Mouse (Mus musculus): Measurements from ENCODE around the gene Isg20. TPM values are rescaled to one million over a fixed set of nuclear protein-coding genes. Genes with fewer than 3 reads are reported as not detected.

The Isg20 gene
- polyA plus RNA-seq, 1 experiment from 2014 or later = 0.55 TPM

GRCm38 (mm10) chr7:78913649-78914544 is 673 bp downstream of the Isg20 start:
- H3K4me2 ChIP-seq (replicated peaks) = no peak overlapping the region
- no peaks in the 10 kb centered on the region; the same call in 1 of the 2 replicates for H3K36me3 ChIP-seq (replicated peaks; ENCODE audit: control insufficient read depth, insufficient read depth)
- no peak overlapping the region for H3K27ac ChIP-seq
- WGBS = 80% methylated on average over 19 of the region's 19 CpGs
- H3K4me3 ChIP-seq (replicated peaks; ENCODE audit: low read length) = no peak overlapping the region
- no peaks in the 10 kb centered on the region for H3K27me3 ChIP-seq (ENCODE audit: control insufficient read depth, insufficient read depth, low read length)
- no peaks in the 10 kb centered on the region for H3K9me3 ChIP-seq (ENCODE audit: control insufficient read depth, low read length)
- peak; percentile 33; the same call in 1 of the 2 replicates for ATAC-seq (ENCODE audit: low FRiP score)
- no peak overlapping the region for H3K9ac ChIP-seq
- no peak for DNase-seq (ENCODE audit: low spot score)
- H3K4me1 ChIP-seq (replicated peaks; ENCODE audit: control insufficient read depth, insufficient read depth, low read length) = no peaks in the 10 kb centered on the region

GRCm38 (mm10) chr7:78914545-78914845 is 1.3 kb downstream of the Isg20 start:
- H3K4me1 ChIP-seq (replicated peaks; ENCODE audit: control insufficient read depth, insufficient read depth, low read length) = no peaks in the 10 kb centered on the region
- no peak overlapping the region for H3K9ac ChIP-seq
- no peak overlapping the region for H3K4me3 ChIP-seq (replicated peaks; ENCODE audit: low read length)
- no peak overlapping the region for H3K4me2 ChIP-seq (replicated peaks)
- no peak overlapping the region for H3K27ac ChIP-seq
- no peaks in the 10 kb centered on the region for H3K9me3 ChIP-seq (ENCODE audit: control insufficient read depth, low read length)
- 80% methylated on average over 3 of the region's 3 CpGs for WGBS
- DNase-seq (ENCODE audit: low spot score) (no peak), ATAC-seq (ENCODE audit: low FRiP score) (no peak)
- no peaks in the 10 kb centered on the region for H3K27me3 ChIP-seq (ENCODE audit: control insufficient read depth, insufficient read depth, low read length)
- H3K36me3 ChIP-seq (replicated peaks; ENCODE audit: control insufficient read depth, insufficient read depth) = no peaks in the 10 kb centered on the region; the same call in 1 of the 2 replicates

GRCm38 (mm10) chr7:78914896-78915510 is 1.8 kb downstream of the Isg20 start:
- Histone ChIP-seq H3K27me3 (ENCODE audit: control insufficient read depth, insufficient read depth, low read length) (no peaks in the 10 kb centered on the region), H3K36me3 (replicated peaks; ENCODE audit: control insufficient read depth, insufficient read depth) (no peaks in the 10 kb centered on the region), H3K27ac (no peak overlapping the region), H3K4me2 (replicated peaks) (no peak overlapping the region), H3K9ac (no peak overlapping the region), H3K9me3 (ENCODE audit: control insufficient read depth, low read length) (no peaks in the 10 kb centered on the region), H3K4me3 (replicated peaks; ENCODE audit: low read length) (no peak overlapping the region), H3K4me1 (replicated peaks; ENCODE audit: control insufficient read depth, insufficient read depth, low read length) (no peaks in the 10 kb centered on the region)
- 85% methylated on average over 11 of the region's 11 CpGs for WGBS
- no peak for DNase-seq (ENCODE audit: low spot score)
- ATAC-seq (ENCODE audit: low FRiP score) = no peak

- no peak overlapping the region for H3K4me2 ChIP-seq (replicated peaks)
- 64% methylated on average over 4 of the region's 4 CpGs for WGBS
- no peaks in the 10 kb centered on the region for H3K36me3 ChIP-seq (replicated peaks; ENCODE audit: control insufficient read depth, insufficient read depth)
- no peaks in the 10 kb centered on the region for H3K27me3 ChIP-seq (ENCODE audit: control insufficient read depth, insufficient read depth, low read length)
- H3K4me3 ChIP-seq (replicated peaks; ENCODE audit: low read length) = no peak overlapping the region
- H3K4me1 ChIP-seq (replicated peaks; ENCODE audit: control insufficient read depth, insufficient read depth, low read length) = no peaks in the 10 kb centered on the region
- H3K27ac ChIP-seq = no peak overlapping the region
- DNase-seq (ENCODE audit: low spot score) = no peak
- ATAC-seq (ENCODE audit: low FRiP score) = no peak
- no peak overlapping the region for H3K9ac ChIP-seq
- H3K9me3 ChIP-seq (ENCODE audit: control insufficient read depth, low read length) = no peaks in the 10 kb centered on the region
Observed at GRCm38 (mm10) chr7:78918686-78919085, 5.5 kb downstream of the Isg20 start.

- no peak overlapping the region for H3K4me3 ChIP-seq (replicated peaks; ENCODE audit: low read length)
- ATAC-seq (ENCODE audit: low FRiP score) (no peak), DNase-seq (ENCODE audit: low spot score) (no peak)
- H3K36me3 ChIP-seq (replicated peaks; ENCODE audit: control insufficient read depth, insufficient read depth) = no peaks in the 10 kb centered on the region
- no peaks in the 10 kb centered on the region for H3K4me1 ChIP-seq (replicated peaks; ENCODE audit: control insufficient read depth, insufficient read depth, low read length)
- no peak overlapping the region for H3K4me2 ChIP-seq (replicated peaks)
- H3K9me3 ChIP-seq (ENCODE audit: control insufficient read depth, low read length) = no peaks in the 10 kb centered on the region
- no peaks in the 10 kb centered on the region for H3K27me3 ChIP-seq (ENCODE audit: control insufficient read depth, insufficient read depth, low read length)
- no peak overlapping the region for H3K27ac ChIP-seq
- 51% methylated on average over 7 of the region's 7 CpGs for WGBS
- H3K9ac ChIP-seq = no peak overlapping the region
Observed at GRCm38 (mm10) chr7:78922506-78922905, 9.3 kb downstream of the Isg20 start.

GRCm38 (mm10) chr7:78924300-78924699 is 11.1 kb downstream of the Isg20 start:
- no peak overlapping the region for H3K27ac ChIP-seq
- no peaks in the 10 kb centered on the region for H3K27me3 ChIP-seq (ENCODE audit: control insufficient read depth, insufficient read depth, low read length)
- no peak overlapping the region for H3K4me3 ChIP-seq (replicated peaks; ENCODE audit: low read length)
- no peak overlapping the region for H3K9ac ChIP-seq
- DNase-seq (ENCODE audit: low spot score) (peak; percentile 93), ATAC-seq (ENCODE audit: low FRiP score) (peak; percentile 31; the same call in 1 of the 2 replicates)
- WGBS = 9% methylated on average over 6 of the region's 6 CpGs
- H3K36me3 ChIP-seq (replicated peaks; ENCODE audit: control insufficient read depth, insufficient read depth) = no peaks in the 10 kb centered on the region
- no peaks in the 10 kb centered on the region for H3K4me1 ChIP-seq (replicated peaks; ENCODE audit: control insufficient read depth, insufficient read depth, low read length)
- H3K4me2 ChIP-seq (replicated peaks) = no peak overlapping the region
- H3K9me3 ChIP-seq (ENCODE audit: control insufficient read depth, low read length) = no peaks in the 10 kb centered on the region

- ATAC-seq (ENCODE audit: low FRiP score) (0 out of 2 replicates have a peak, but pooled peaks have one; percentile 10), DNase-seq (ENCODE audit: low spot score) (no peak)
- Histone ChIP-seq H3K27ac (no peak overlapping the region), H3K4me1 (replicated peaks; ENCODE audit: control insufficient read depth, insufficient read depth, low read length) (no peaks in the 10 kb centered on the region), H3K27me3 (ENCODE audit: control insufficient read depth, insufficient read depth, low read length) (no peaks in the 10 kb centered on the region), H3K36me3 (replicated peaks; ENCODE audit: control insufficient read depth, insufficient read depth) (no peaks in the 10 kb centered on the region), H3K4me3 (replicated peaks; ENCODE audit: low read length) (no peak overlapping the region), H3K9me3 (ENCODE audit: control insufficient read depth, low read length) (no peaks in the 10 kb centered on the region), H3K9ac (no peak overlapping the region), H3K4me2 (replicated peaks) (no peak overlapping the region)
- WGBS = 72% methylated on average over 7 of the region's 7 CpGs
Observed at GRCm38 (mm10) chr7:78924796-78925195, 11.6 kb downstream of the Isg20 start.

- Histone ChIP-seq H3K27ac (no peak overlapping the region), H3K36me3 (replicated peaks; ENCODE audit: control insufficient read depth, insufficient read depth) (no peaks in the 10 kb centered on the region), H3K4me3 (replicated peaks; ENCODE audit: low read length) (no peak overlapping the region), H3K27me3 (ENCODE audit: control insufficient read depth, insufficient read depth, low read length) (no peaks in the 10 kb centered on the region), H3K4me1 (replicated peaks; ENCODE audit: control insufficient read depth, insufficient read depth, low read length) (no peaks in the 10 kb centered on the region), H3K9ac (no peak overlapping the region), H3K9me3 (ENCODE audit: control insufficient read depth, low read length) (no peaks in the 10 kb centered on the region), H3K4me2 (replicated peaks) (no peak overlapping the region)
- ATAC-seq (ENCODE audit: low FRiP score) (no peak), DNase-seq (ENCODE audit: low spot score) (no peak)
- WGBS = 83% methylated on average over 7 of the region's 7 CpGs
Observed at GRCm38 (mm10) chr7:78925680-78926079, 12.5 kb downstream of the Isg20 start.

GRCm38 (mm10) chr7:78926156-78926555 is 12.9 kb downstream of the Isg20 start:
- no peak overlapping the region for H3K4me2 ChIP-seq (replicated peaks)
- no peaks in the 10 kb centered on the region for H3K36me3 ChIP-seq (replicated peaks; ENCODE audit: control insufficient read depth, insufficient read depth)
- no peaks in the 10 kb centered on the region for H3K9me3 ChIP-seq (ENCODE audit: control insufficient read depth, low read length)
- no peak overlapping the region for H3K9ac ChIP-seq
- H3K27me3 ChIP-seq (ENCODE audit: control insufficient read depth, insufficient read depth, low read length) = no peaks in the 10 kb centered on the region
- DNase-seq (ENCODE audit: low spot score) (no peak), ATAC-seq (ENCODE audit: low FRiP score) (no peak)
- no peak overlapping the region for H3K4me3 ChIP-seq (replicated peaks; ENCODE audit: low read length)
- no peak overlapping the region for H3K27ac ChIP-seq
- WGBS = 77% methylated on average over 9 of the region's 9 CpGs
- no peaks in the 10 kb centered on the region for H3K4me1 ChIP-seq (replicated peaks; ENCODE audit: control insufficient read depth, insufficient read depth, low read length)

All from hindbrain, embryonic 14.5 days (tissue).